Mouse (Mus musculus) olfactory bulb, adult 2 months (tissue): ENCODE data around the gene Tinagl1.

Experiments
- CTCF ChIP-seq: fragments of 200-500 bp; IDR thresholded peaks from 2 replicates; pipeline ENCODE4 v1.5.1; 2012; ENCODE audit warnings: low read depth, mild to moderate bottlenecking, low read length, moderate library complexity; ENCODE audit not compliant: insufficient read depth
- POLR2A ChIP-seq: fragments of 200-500 bp; IDR thresholded peaks from 2 replicates; pipeline ENCODE4 v1.6.1; 2012; ENCODE audit warnings: mild to moderate bottlenecking, low read depth, low read length, moderate library complexity; ENCODE audit not compliant: insufficient read depth

DNA sequence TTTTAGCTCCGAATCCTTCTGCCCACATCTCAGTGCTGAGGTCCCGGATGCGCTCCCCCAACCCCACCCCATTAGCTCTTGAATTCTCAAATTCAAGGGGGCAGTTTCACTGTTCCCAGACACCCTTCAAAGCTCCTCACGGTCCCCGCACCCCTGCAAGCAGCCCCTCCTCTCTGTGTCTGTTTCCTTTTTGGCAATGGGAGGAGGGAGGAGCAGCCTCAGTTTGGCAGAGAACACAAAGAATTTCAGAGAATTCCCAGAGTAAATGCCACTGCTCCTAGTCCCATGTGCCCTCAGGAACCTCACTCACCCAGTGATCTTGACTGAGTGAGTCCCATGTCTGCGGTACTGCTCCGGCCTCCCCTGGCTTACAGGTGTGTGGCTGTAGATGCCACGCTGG lies 8.3 kb downstream of the Tinagl1 start:
- TF ChIP-seq POLR2A (no peak), CTCF (no peak)
